Mouse (Mus musculus): Measurements from ENCODE around the gene Cspg4. TPM values are rescaled to one million over a fixed set of nuclear protein-coding genes. Genes with fewer than 3 reads are reported as not detected.
"Not testable (repeated sequence)": the region's sequence is repeated elsewhere in the genome, so short reads cannot be mapped to it uniquely, and the experiment has no call there.

Gene Cspg4
- polyA plus RNA-seq, 1 experiment from 2014 or later = 1.1 TPM

- not testable (repeated sequence) for H3K9ac ChIP-seq (ENCODE audit: low read depth, low read length); H3K27ac ChIP-seq (ENCODE audit: low read depth, low read length); H3K4me1 ChIP-seq (replicated peaks; ENCODE audit: control insufficient read depth, insufficient read depth, low read length); ATAC-seq (replicated peaks; ENCODE audit: low FRiP score); H3K4me3 ChIP-seq (ENCODE audit: low read depth, low read length); H3K36me3 ChIP-seq (ENCODE audit: control insufficient read depth, insufficient read depth, low read length); DNase-seq (ENCODE audit: low spot score); H3K27me3 ChIP-seq (replicated peaks; ENCODE audit: control insufficient read depth, insufficient read depth, low read length); H3K9me3 ChIP-seq (ENCODE audit: control insufficient read depth, low read length); H3K4me2 ChIP-seq
- WGBS = 62% methylated on average over 5 of the region's 5 CpGs
Observed at GRCm38 (mm10) chr9:56948699-56949098, 83.9 kb downstream of the Cspg4 start.

Other genes starting within 250 kb of the Cspg4 start
- gene Lingo1, start 68.6 kb upstream of the Cspg4 start, polyA plus RNA-seq (2014; fragmentation: Nextera tagmentation; extraction: Ambion mirVana) = 2.0 and 2.6 TPM in 2 replicates
- gene Odf3l1, start 354 bp upstream of the Cspg4 start, polyA plus RNA-seq (2014; fragmentation: Nextera tagmentation; extraction: Ambion mirVana) = 0.17 TPM in 1 of 2 replicates, not detected in the other
- 3.8 and 3.9 TPM in 2 replicates for gene Snx33, start 63.3 kb downstream of the Cspg4 start, polyA plus RNA-seq (2014; fragmentation: Nextera tagmentation; extraction: Ambion mirVana)
- 105 and 110 TPM in 2 replicates for gene Imp3, start 72.4 kb downstream of the Cspg4 start, polyA plus RNA-seq (2014; fragmentation: Nextera tagmentation; extraction: Ambion mirVana)
- 21.7 and 22.6 TPM in 2 replicates for gene Snupn, start 85.8 kb downstream of the Cspg4 start, polyA plus RNA-seq (2014; fragmentation: Nextera tagmentation; extraction: Ambion mirVana)
- gene Ptpn9, start 129.9 kb downstream of the Cspg4 start, polyA plus RNA-seq (2014; fragmentation: Nextera tagmentation; extraction: Ambion mirVana) = 14.0 and 14.8 TPM in 2 replicates
- 37.1 and 37.8 TPM in 2 replicates for gene Sin3a, start 207.0 kb downstream of the Cspg4 start, polyA plus RNA-seq (2014; fragmentation: Nextera tagmentation; extraction: Ambion mirVana)